Mouse (Mus musculus) thymus, postnatal 4 days (tissue): Measurements from ENCODE around the gene Trappc11.

ENCODE experiments used
- DNase-seq: peaks from one replicate; pipeline ENCODE4 v3.0.0; 2021

The Trappc11 gene

DNA sequence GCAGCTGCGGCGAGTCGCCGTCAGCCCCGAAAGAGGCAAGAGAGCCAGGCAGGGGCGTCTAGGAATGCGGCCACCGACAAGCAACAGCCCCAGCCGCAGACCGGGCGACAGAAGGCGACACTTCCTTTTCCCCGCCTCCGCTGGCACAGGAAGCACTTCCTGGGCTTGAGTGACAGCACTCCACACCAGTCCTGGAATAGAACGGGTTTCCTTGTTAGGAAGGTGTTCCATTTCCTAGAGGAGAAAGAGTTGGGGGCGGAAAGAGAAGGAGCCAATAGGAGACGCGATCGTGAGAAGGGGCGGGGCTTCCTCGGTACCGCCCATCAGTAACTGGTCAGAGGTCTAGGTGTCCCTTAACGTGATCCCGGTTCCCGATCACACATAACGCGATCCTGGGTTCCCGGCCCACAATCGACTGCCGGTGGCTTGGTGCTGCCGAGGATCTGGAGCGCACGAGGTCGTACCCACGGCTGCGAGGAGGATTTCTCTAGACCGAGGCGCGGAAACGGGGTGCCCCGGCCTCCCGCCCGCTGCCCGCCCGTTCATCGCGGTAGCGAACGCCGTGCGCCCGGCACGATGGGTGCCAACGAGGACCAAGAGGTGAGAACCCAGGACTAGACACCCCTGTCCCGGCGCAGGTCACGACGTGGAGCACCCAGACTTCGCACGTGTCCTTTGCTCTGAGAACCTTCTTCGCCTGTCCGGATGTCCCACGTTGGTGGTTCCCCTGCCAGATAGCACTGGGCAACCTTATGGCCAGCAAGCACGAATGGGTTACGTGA lies at the start of gene Trappc11, which contains the start of gene Rwdd4a:
TSS of gene Trappc11 (minus strand) at position 127 of the 782 bp plus-strand sequence.
TSS of gene Rwdd4a (plus strand) at position 321 of the 782 bp plus-strand sequence.
- peak; percentile 93 for DNase-seq

GRCm38 (mm10) chr8:47581454-47581853 lies 48.2 kb upstream of the Trappc11 start:
- DNase-seq, result no peak

- DNase-seq, result no peak
Observed at GRCm38 (mm10) chr8:47573482-47573881, 40.2 kb upstream of the Trappc11 start.

GRCm38 (mm10) chr8:47570161-47570560 lies 36.9 kb upstream of the Trappc11 start:
- no peak for DNase-seq

DNA sequence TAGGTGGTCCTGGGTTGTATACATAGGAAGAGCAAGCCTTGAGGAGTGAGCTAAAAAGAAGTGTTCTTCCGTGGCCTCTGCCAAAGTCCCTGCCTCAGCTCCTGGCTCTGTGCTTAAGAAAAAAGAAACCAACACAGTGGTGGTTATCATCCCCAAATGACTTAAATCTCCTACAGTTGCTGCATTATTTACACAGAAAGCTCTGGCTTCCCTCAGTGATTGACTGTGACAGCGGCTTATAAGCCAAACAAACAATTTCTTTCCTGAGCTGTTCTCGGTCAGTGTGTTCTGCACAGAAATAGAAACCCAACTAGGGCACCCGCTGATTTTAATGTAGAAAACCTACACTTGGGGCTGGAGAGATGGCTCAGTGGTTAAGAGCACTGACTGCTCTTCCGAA lies 34.8 kb upstream of the Trappc11 start:
- no peak for DNase-seq

DNA sequence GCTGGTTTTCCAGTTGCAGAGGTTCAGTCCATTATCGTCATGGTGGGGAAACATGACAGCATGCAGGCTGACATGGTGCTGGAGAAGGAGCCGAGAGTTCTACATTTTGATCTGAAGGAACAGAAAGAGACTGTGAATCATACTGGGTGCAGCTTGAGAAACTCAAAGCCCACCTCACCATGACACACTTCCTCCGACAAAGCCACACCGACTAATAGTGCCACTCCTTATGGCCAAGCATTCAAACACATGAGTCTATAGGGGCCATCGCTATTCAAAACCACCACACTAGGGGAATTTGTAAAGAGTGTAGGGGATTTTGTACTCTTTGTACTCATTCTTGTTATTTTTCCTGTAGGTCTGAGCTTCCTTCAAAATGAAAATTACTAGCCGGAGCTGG lies 33.3 kb upstream of the Trappc11 start:
- no peak for DNase-seq

DNA sequence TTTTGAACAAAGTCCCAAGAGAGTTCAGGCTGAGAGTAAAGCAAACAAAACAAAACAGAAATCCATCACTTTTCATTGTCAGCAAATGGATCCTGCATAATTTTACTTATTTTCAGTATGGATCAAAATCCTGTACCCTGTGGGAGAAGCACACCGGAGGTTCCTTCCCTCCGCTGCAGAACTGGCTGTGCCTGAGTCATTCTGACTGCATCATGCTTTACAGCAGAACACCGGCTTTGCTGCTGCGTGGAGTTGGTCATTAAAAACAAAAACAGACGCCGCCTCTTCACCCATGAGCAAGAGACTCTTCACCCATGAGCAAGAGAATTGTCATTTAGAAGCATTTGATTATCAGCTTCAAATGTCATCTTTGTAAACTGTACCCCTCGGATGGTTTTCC lies 27.5 kb upstream of the Trappc11 start:
- DNase-seq, result no peak

DNA sequence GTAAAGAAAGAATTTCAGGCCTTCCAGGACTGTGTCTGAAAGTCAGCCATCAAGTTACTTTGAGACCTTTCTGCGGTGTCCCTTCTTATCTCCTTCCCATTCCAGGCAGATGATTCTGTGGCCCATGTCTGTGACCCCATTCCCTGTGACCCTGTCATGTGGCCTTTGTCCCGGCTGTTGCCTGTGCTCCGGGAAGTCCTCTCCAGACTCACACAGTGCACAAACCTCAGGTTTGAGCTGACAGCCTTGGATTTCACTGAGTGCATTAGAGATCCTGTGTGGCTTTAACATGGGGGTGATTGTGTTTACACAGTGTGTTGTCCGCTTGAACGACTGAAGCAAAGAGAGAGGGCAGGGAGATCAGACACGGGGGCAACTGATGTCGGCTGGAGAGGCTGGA lies 25.0 kb upstream of the Trappc11 start:
- no peak for DNase-seq

GRCm38 (mm10) chr8:47556446-47556845 lies 23.2 kb upstream of the Trappc11 start:
- no peak for DNase-seq

GRCm38 (mm10) chr8:47553613-47554012 lies 20.3 kb upstream of the Trappc11 start:
- no peak for DNase-seq

DNA sequence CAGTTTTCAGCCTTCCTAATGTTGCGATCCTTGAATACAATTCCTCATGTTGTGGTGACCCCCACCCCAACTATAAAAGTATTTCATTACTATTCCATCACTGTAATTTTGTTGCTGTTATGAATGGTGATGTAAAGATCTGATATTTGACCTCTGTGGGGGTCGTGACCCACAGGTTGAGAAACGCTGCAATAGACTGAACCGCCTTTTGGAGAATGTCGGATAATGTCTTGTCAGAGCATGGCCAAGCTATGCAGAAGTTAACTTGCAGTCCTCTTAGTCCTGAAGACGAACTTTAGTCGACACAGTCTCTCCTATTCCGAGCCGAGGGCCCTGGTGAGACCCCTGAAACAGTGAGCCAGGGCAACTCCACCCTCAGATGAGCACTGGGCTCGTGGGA lies 13.8 kb upstream of the Trappc11 start:
- no peak for DNase-seq

- DNase-seq, result no peak
Observed at GRCm38 (mm10) chr8:47544094-47544493, 10.8 kb upstream of the Trappc11 start.

- no peak for DNase-seq
Observed at GRCm38 (mm10) chr8:47542746-47543145, 9.5 kb upstream of the Trappc11 start.

- DNase-seq, result no peak
Observed at GRCm38 (mm10) chr8:47538323-47538722, 5.1 kb upstream of the Trappc11 start.

DNA sequence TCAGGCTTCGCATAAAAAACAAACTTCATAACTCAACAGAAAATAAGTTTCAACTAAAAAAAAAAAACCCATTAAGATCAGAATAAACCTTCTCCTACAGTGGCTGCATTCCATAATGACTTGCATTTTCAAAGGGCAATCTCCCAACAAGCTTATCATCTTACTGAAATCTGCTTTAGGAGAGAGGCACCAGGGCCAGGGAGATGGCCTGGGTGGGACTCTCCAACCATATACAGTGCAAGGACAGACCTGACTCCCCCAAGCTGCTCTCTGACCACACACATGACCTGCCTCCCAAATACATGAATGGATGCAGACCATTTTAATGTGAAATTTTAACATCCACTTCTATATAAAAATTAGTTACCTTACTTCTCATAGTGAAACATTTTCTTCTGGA lies 5.2 kb downstream of the Trappc11 start:
- no peak for DNase-seq

DNA sequence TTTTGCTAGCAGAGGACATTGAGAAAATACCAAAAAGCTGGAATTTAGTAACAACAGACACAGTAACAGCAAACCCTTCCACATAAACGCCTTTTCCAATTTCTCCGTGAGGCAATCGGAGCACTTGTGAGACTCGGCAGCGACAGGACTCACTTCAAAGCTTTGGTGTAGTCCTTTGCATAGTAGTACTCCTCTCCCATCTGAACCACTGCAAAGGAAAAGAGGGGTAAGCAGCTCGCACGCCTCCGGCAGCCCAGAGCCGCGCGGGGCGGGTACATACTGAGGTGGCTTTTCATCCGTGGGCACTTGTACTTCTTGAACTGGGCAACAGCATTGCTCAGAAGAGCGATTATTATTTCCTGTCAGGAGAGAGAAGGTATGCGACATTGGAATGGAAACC lies 19.7 kb downstream of the Trappc11 start:
- no peak for DNase-seq

- DNase-seq, result no peak
Observed at GRCm38 (mm10) chr8:47510930-47511329, 22.3 kb downstream of the Trappc11 start.

- no peak for DNase-seq
Observed at GRCm38 (mm10) chr8:47505431-47505830, 27.8 kb downstream of the Trappc11 start.

- no peak for DNase-seq
Observed at GRCm38 (mm10) chr8:47502546-47502945, 30.7 kb downstream of the Trappc11 start.

GRCm38 (mm10) chr8:47501994-47502393 lies 31.3 kb downstream of the Trappc11 start:
- DNase-seq, result no peak

DNA sequence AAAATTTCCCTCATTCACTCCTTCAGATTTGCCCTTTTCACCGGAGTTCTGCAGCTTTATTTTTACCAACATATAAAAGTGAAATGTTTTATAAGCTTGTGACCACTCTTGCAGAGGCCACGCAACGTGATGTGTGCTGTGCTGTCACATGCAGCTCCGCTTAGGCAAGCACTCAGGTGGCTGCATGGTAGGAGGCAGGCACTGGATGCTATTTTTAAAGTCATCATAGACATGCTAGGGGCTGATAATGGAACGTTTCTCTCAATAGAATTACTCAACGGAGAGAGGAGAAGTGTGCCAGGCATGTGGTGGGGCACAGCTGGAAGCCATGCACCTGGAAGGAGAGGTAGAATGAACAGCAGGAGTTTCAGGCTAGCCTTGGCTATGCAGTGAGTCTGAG lies 37.8 kb downstream of the Trappc11 start:
- DNase-seq, result no peak

- DNase-seq, result no peak
Observed at GRCm38 (mm10) chr8:47494602-47495153, 38.6 kb downstream of the Trappc11 start.

DNA sequence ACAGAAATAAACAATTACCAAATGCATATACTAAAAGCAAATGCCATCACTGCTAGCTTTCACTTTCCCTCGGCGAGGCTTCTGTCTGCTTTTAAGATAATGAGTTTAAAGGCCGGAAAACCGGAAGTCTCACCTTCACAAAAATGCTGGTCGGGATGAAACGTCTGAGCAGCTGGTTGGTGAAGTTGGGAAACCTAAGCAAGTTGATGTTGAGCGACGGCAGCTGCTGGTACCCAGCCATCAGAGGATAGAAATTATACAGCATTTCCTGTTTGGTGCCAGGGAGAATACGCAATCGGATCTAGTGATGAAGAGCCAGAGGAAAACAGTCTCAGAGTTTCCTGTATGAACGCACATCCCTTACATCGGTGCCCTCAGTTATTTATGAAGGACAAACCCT lies 40.2 kb downstream of the Trappc11 start:
- DNase-seq, result no peak

- DNase-seq, result no peak
Observed at GRCm38 (mm10) chr8:47487231-47487630, 46.0 kb downstream of the Trappc11 start.
